Mouse (Mus musculus): ENCODE measurements around the gene Wdr70. TPM values are rescaled to one million over a fixed set of nuclear protein-coding genes. Genes with fewer than 3 reads are reported as not detected.

Wdr70 gene
- total RNA-seq (2023): 20.2 and 25.5 TPM in 2 replicates

GRCm38 (mm10) chr15:8098774-8099749 is at the start of gene Wdr70:
Wdr70 (minus strand) TSS chr15:8099209.

GRCm38 (mm10) chr15:8108966-8109743 is 10.1 kb upstream of the Wdr70 start, which contains the start of gene Nup155:
Nup155 (plus strand) TSS chr15:8109273.

Other genes starting within 250 kb of the Wdr70 start
- gene Nup155, start 10.1 kb upstream of the Wdr70 start, total RNA-seq (2023): 23.7 and 38.6 TPM in 2 replicates
- 5.0 and 7.9 TPM in 2 replicates for gene Cplane1, start 69.9 kb upstream of the Wdr70 start, total RNA-seq (2023)

All from neutrophil, adult 65 days (primary cell).